Mouse (Mus musculus) layer of hippocampus, adult 8-10 months (tissue): Measurements from ENCODE around the gene H2al1g. TPM values are rescaled to one million over a fixed set of nuclear protein-coding genes. Genes with fewer than 3 reads are reported as not detected.

Source experiments
- total RNA-seq, 4 experiments: library from RNA; stranded (reverse); gene quantifications; 2 replicates each; pipeline ENCODE4 v1.2.4; 2022

H2al1g gene
- total RNA-seq, 4 experiments from 2014 or later: not detected

Other genes starting within 250 kb of the H2al1g start
- not detected for gene H2al1a, start 19.0 kb upstream of the H2al1g start, total RNA-seq
- not detected for gene H2al1b, start 15.8 kb upstream of the H2al1g start, total RNA-seq
- not detected for gene H2al1c, start 12.6 kb upstream of the H2al1g start, total RNA-seq
- not detected for gene H2al1d, start 9.4 kb upstream of the H2al1g start, total RNA-seq
- gene H2al1e, start 6.3 kb upstream of the H2al1g start, total RNA-seq: not detected
- not detected for gene H2al1f, start 3.1 kb upstream of the H2al1g start, total RNA-seq
- not detected for gene H2al1h, start 3.2 kb downstream of the H2al1g start, total RNA-seq
- gene H2al1i, start 6.4 kb downstream of the H2al1g start, total RNA-seq: not detected
- not detected for gene H2al1j, start 9.6 kb downstream of the H2al1g start, total RNA-seq